Mouse (Mus musculus) CH12.LX (cell line): Measurements from ENCODE around the gene Olfr554. TPM values are rescaled to one million over a fixed set of nuclear protein-coding genes. Genes with fewer than 3 reads are reported as not detected.
"Not testable (repeated sequence)": the region's sequence is repeated elsewhere in the genome, so short reads cannot be mapped to it uniquely, and the experiment has no call there.

Experiments
- DNase-seq: peaks from one replicate; pipeline ENCODE4 v3.0.0-alpha.2; 2013; ENCODE audit errors: extremely low read depth
- H3K27ac ChIP-seq: 2 replicates; pipeline ENCODE4 v1.5.1; 2012; ENCODE audit warnings: low read depth, mild to moderate bottlenecking, control low read depth, moderate library complexity; ENCODE audit not compliant: insufficient read depth
- H3K27me3 ChIP-seq: replicated peaks from 2 replicates; pipeline ENCODE3; 2012; ENCODE audit warnings: inconsistent platforms
- H3K36me3 ChIP-seq, 2 experiments: replicated peaks in 1 of 2; 2 replicates each; pipeline versions ENCODE3 to v1.6.1; 2012; ENCODE audit warnings: inconsistent platforms in 1 of 2, low read length in 1 of 2, mild to moderate bottlenecking in 1 of 2, mixed read lengths in 1 of 2, moderate library complexity in 1 of 2; ENCODE audit not compliant: control insufficient read depth in 1 of 2, insufficient read depth in 1 of 2
- H3K4me1 ChIP-seq, 2 experiments: 2 replicates each; pipeline ENCODE4 v1.6.1; 2012; ENCODE audit warnings: inconsistent platforms in 1 of 2, moderate library complexity in 1 of 2; ENCODE audit not compliant: insufficient read depth in 2 of 2, control insufficient read depth in 1 of 2
- H3K4me2 ChIP-seq: 2 replicates; pipeline ENCODE4 v1.6.1; 2012; ENCODE audit warnings: low read depth, mild to moderate bottlenecking, control low read depth; ENCODE audit not compliant: poor library complexity, insufficient read depth, severe bottlenecking
- H3K4me3 ChIP-seq, 3 experiments: fragments of 150-350 bp in 1 of 3; sonication (generic) in 1 of 3; replicated peaks in 1 of 3; 2 replicates each; pipeline versions ENCODE3 to v1.5.1; 2011 to 2012; ENCODE audit warnings: low read depth in 2 of 3, low read length in 2 of 3, mild to moderate bottlenecking in 2 of 3, moderate library complexity in 2 of 3, control low read depth in 1 of 3, improper control_type of control experiment in 1 of 3, inconsistent platforms in 1 of 3, mixed read lengths in 1 of 3; ENCODE audit not compliant: poor library complexity in 1 of 3
- H3K79me2 ChIP-seq: replicated peaks from 2 replicates; pipeline ENCODE4 v1.6.1; 2012; ENCODE audit warnings: mild to moderate bottlenecking, moderate library complexity; ENCODE audit not compliant: control insufficient read depth, poor library complexity, insufficient read depth, severe bottlenecking; ENCODE audit errors: extremely low read depth
- H3K9ac ChIP-seq: 2 replicates; pipeline ENCODE4 v1.6.1; 2012; ENCODE audit warnings: low read depth, mild to moderate bottlenecking, control low read depth, moderate library complexity; ENCODE audit not compliant: insufficient read depth
- H3K9me3 ChIP-seq: replicated peaks from 2 replicates; pipeline ENCODE3; 2012; ENCODE audit warnings: low read length, inconsistent platforms, mixed read lengths
- BHLHE40 ChIP-seq: IDR thresholded peaks from 2 replicates; pipeline ENCODE4 v1.6.1; 2011; ENCODE audit warnings: mild to moderate bottlenecking, low read depth, low read length, improper control_type of control experiment
- CHD2 ChIP-seq: IDR thresholded peaks from 2 replicates; pipeline ENCODE4 v1.6.1; 2011; ENCODE audit warnings: low read length, improper control_type of control experiment
- CTCF ChIP-seq, 2 experiments: IDR thresholded peaks in 1 of 2; conservative IDR thresholded peaks in 1 of 2; 2 replicates each; pipeline ENCODE4 v1.5.1; 2011 to 2012; ENCODE audit warnings: low read depth in 2 of 2, low read length in 2 of 2, improper control_type of control experiment in 1 of 2, inconsistent platforms in 1 of 2, mild to moderate bottlenecking in 1 of 2, moderate library complexity in 1 of 2
- EP300 ChIP-seq: IDR thresholded peaks from 2 replicates; pipeline ENCODE4 v1.6.1; 2011; ENCODE audit warnings: low read length, improper control_type of control experiment
- GABPA ChIP-seq: IDR thresholded peaks from 2 replicates; pipeline ENCODE4 v1.6.1; 2012; ENCODE audit warnings: low read depth, low read length, improper control_type of control experiment, inconsistent platforms; ENCODE audit not compliant: insufficient replicate concordance
- HCFC1 ChIP-seq: IDR thresholded peaks from 2 replicates; pipeline ENCODE4 v1.6.1; 2012; ENCODE audit warnings: low read depth, mild to moderate bottlenecking, inconsistent platforms, low read length, improper control_type of control experiment
- IRF4 ChIP-seq: IDR thresholded peaks from 2 replicates; pipeline ENCODE4 v1.6.1; 2014; ENCODE audit warnings: low read depth, mild to moderate bottlenecking, inconsistent platforms, low read length, improper control_type of control experiment
- JUN ChIP-seq: IDR thresholded peaks from 2 replicates; pipeline ENCODE4 v1.6.1; 2011; ENCODE audit warnings: low read depth, mild to moderate bottlenecking, low read length, improper control_type of control experiment, moderate library complexity; ENCODE audit not compliant: insufficient read depth
- JUND ChIP-seq: conservative IDR thresholded peaks from 2 replicates; pipeline ENCODE4 v1.6.1; 2011; ENCODE audit warnings: low read depth, low read length, improper control_type of control experiment
- KAT2A ChIP-seq: IDR thresholded peaks from 2 replicates; pipeline ENCODE4 v1.6.1; 2012; ENCODE audit warnings: low read length, improper control_type of control experiment, inconsistent platforms; ENCODE audit not compliant: insufficient replicate concordance
- MAX ChIP-seq: IDR thresholded peaks from 2 replicates; pipeline ENCODE4 v1.6.1; 2011; ENCODE audit warnings: low read length, improper control_type of control experiment
- MXI1 ChIP-seq: IDR thresholded peaks from 2 replicates; pipeline ENCODE4 v1.6.1; 2011; ENCODE audit warnings: mild to moderate bottlenecking, low read depth, low read length, improper control_type of control experiment
- MYC ChIP-seq: IDR thresholded peaks from 2 replicates; pipeline ENCODE4 v1.6.1; 2011; ENCODE audit warnings: low read depth, mild to moderate bottlenecking, improper control_type of control experiment, low read length
- NELFE ChIP-seq: IDR thresholded peaks from 2 replicates; pipeline ENCODE4 v1.6.1; 2011; ENCODE audit warnings: low read depth, low read length, improper control_type of control experiment
- PAX5 ChIP-seq: IDR thresholded peaks from 2 replicates; pipeline ENCODE4 v1.6.1; 2012; ENCODE audit warnings: low read length, inconsistent platforms, mixed read lengths
- POLR2A ChIP-seq: IDR thresholded peaks from 2 replicates; pipeline ENCODE4 v1.6.1; 2011; ENCODE audit warnings: low read depth, mild to moderate bottlenecking, improper control_type of control experiment, low read length
- POLR2AphosphoS2 ChIP-seq: IDR thresholded peaks from 2 replicates; pipeline ENCODE4 v1.6.1; 2011; ENCODE audit warnings: low read depth, low read length, improper control_type of control experiment
- RAD21 ChIP-seq: IDR thresholded peaks from 2 replicates; pipeline ENCODE4 v1.6.1; 2011; ENCODE audit warnings: low read depth, mild to moderate bottlenecking, low read length, improper control_type of control experiment, moderate library complexity
- RCOR1 ChIP-seq: conservative IDR thresholded peaks from 2 replicates; pipeline ENCODE4 v1.6.1; 2012; ENCODE audit warnings: low read depth, mild to moderate bottlenecking, inconsistent platforms, low read length, improper control_type of control experiment
- SMC3 ChIP-seq: IDR thresholded peaks from 2 replicates; pipeline ENCODE4 v1.6.1; 2011; ENCODE audit warnings: low read depth, low read length, improper control_type of control experiment
- USF2 ChIP-seq: conservative IDR thresholded peaks from 2 replicates; pipeline ENCODE4 v1.6.1; 2011; ENCODE audit warnings: low read depth, low read length, improper control_type of control experiment
- ZC3H11A ChIP-seq: IDR thresholded peaks from 2 replicates; pipeline ENCODE4 v1.6.1; 2012; ENCODE audit warnings: low read depth, mild to moderate bottlenecking, inconsistent platforms, low read length, improper control_type of control experiment
- ZMIZ1 ChIP-seq: IDR thresholded peaks from 2 replicates; pipeline ENCODE4 v1.6.1; 2012; ENCODE audit warnings: low read depth, mild to moderate bottlenecking, inconsistent platforms, low read length, improper control_type of control experiment
- dilution Hi-C: fragments of 300-500 bp; cut with MboI; formaldehyde crosslinking; loops from 2 replicates; pipeline ENCODE4 v1.14.3; 2020; ENCODE audit warnings: low sequenced_read_pairs; ENCODE audit not compliant: extremely low pct_unique_long_range_greater_than_20kb, extremely low pct_ligation_motif_present
- in situ Hi-C: fragments of 300-500 bp; cut with MboI; formaldehyde crosslinking; loops from 3 replicates; pipeline ENCODE4 v1.14.3; 2019; ENCODE audit warnings: low sequenced_read_pairs, low pct_ligation_motif_present, low pct_unique_long_range_greater_than_20kb, mixed read lengths
- polyA plus RNA-seq: library from polyadenylated mRNA; unstranded; fragments of >175 nt; gene quantifications from 2 replicates; pipeline ENCODE4 v1.2.1, GENCODE M21; 2012; ENCODE audit warnings: low read depth; ENCODE audit not compliant: insufficient read length
- total RNA-seq, 2 experiments: library from RNA; depleted of rRNA; stranded (reverse); fragments of 300-350 nt in 1 of 2; fragments of >200 nt in 1 of 2; gene quantifications; 2 replicates each; pipeline ENCODE4 v1.2.3; 2012 to 2014

Gene Olfr554
- total and polyA plus RNA-seq, 3 experiments: not detected

GRCm38 (mm10) chr7:102636665-102637064 lies 1.6 kb upstream of the Olfr554 start:
- in situ Hi-C loops: loop anchor here (5.0 kb wide), 1 partner anchor 129 kb away; no protein-coding TSS in a partner anchor
- Histone ChIP-seq H3K27ac (no peak overlapping the region), H3K36me3 (no peaks in the 10 kb centered on the region), H3K79me2 (no peaks in the 10 kb centered on the region), H3K4me2 (no peak overlapping the region), H3K27me3 (no peaks in the 10 kb centered on the region), H3K4me3 (no peak overlapping the region), H3K4me1 (no peaks in the 10 kb centered on the region), H3K9me3 (no peaks in the 10 kb centered on the region), H3K9ac (no peak overlapping the region)
- dilution Hi-C loops: no loop called here
- TF ChIP-seq POLR2A (no peak), JUN (no peak), MYC (no peak), POLR2AphosphoS2 (no peak), JUND (no peak), NELFE (no peak), ZMIZ1 (no peak), EP300 (no peak), RAD21 (peak; percentile 46), PAX5 (no peak), ZC3H11A (no peak; the same call in 1 of the 2 replicates), GABPA (no peak), CTCF (conservative IDR thresholded peaks at IDR 0.05 in 1 of 2, IDR thresholded peaks at IDR 0.05 in 1 of 2; ENCODE audit: low read depth in 2 of 2, low read length in 2 of 2) (peak; percentile 62 to 79), BHLHE40 (no peak), MAX (no peak), RCOR1 (no peak), HCFC1 (no peak), MXI1 (no peak), USF2 (no peak), SMC3 (peak; percentile 78), IRF4 (no peak), KAT2A (no peak), CHD2 (no peak)
- DNase-seq: peak; percentile 70

- DNase-seq, H3K9me3 ChIP-seq, dilution Hi-C loops, in situ Hi-C loops, H3K9ac ChIP-seq, H3K27me3 ChIP-seq, H3K4me2 ChIP-seq, H3K4me3 ChIP-seq, H3K36me3 ChIP-seq, H3K27ac ChIP-seq, H3K79me2 ChIP-seq, H3K4me1 ChIP-seq: not testable (repeated sequence)
Measured at GRCm38 (mm10) chr7:102644945-102645344, 6.7 kb downstream of the Olfr554 start.
